ENCODE assay signal across 7 mouse cellular contexts in genomic region chr19:3323201-3323621, GRCm38 (mm10). TPM values are rescaled to one million over a fixed set of nuclear protein-coding genes. Genes with fewer than 3 reads are reported as not detected.
A peak's percentile ranks its signal among the peaks of the same experiment; 100 is the strongest.
DNase-seq lines count a peak whose midpoint lies in the region; ATAC-seq lines count a peak whose summit lies in the region.

No protein-coding gene starts in this region.

- peak; percentile 97 for DNase-seq in adrenal gland, adult 2 months
- DNase-seq in embryo, embryonic 10.5 days (ENCODE audit: low spot score), result peak; percentile 83
- DNase-seq in gastrocnemius, postnatal 14 days, result peak; percentile 91
- peak; percentile 84 for DNase-seq in limb, embryonic 11.5 days (ENCODE audit: low spot score)
- peak; percentile 86 for DNase-seq in spleen, adult 12 weeks (ENCODE audit: low spot score)

- H3K9ac ChIP-seq in limb, embryonic 11.5 days (ENCODE audit: low read length), result peak overlapping the region; percentile 51
- peak overlapping the region; percentile 51 for H3K9ac ChIP-seq in midbrain, embryonic 12.5 days (replicated peaks)

- H3K4me3 ChIP-seq in limb, embryonic 11.5 days (ENCODE audit: low read depth, low read length), result peak overlapping the region; percentile 53
- peak overlapping the region; percentile 53 for H3K4me3 ChIP-seq in midbrain, embryonic 12.5 days

- peak; percentile 57 for ATAC-seq in inflammation-experienced regulatory T-cells, adult 6 months
- peak; percentile 80 for ATAC-seq in limb, embryonic 11.5 days (ENCODE audit: insufficient number of reproducible peaks, low FRiP score, low TSS enrichment, low read depth)
- peak; percentile 86 for ATAC-seq in midbrain, embryonic 12.5 days (ENCODE audit: low FRiP score, low read depth)

- no peaks in the 10 kb centered on the region for H3K9me3 ChIP-seq in limb, embryonic 11.5 days (ENCODE audit: control insufficient read depth, low read length)
- H3K9me3 ChIP-seq in midbrain, embryonic 12.5 days, result no peaks in the 10 kb centered on the region

- H3K36me3 ChIP-seq in limb, embryonic 11.5 days (ENCODE audit: control insufficient read depth, insufficient read depth, low read length), result no peaks in the 10 kb centered on the region
- no peaks in the 10 kb centered on the region for H3K36me3 ChIP-seq in midbrain, embryonic 12.5 days

- WGBS in limb, embryonic 11.5 days, result 2% methylated on average over 47 of the region's 47 CpGs
- under 1% methylated on average over 47 of the region's 47 CpGs for WGBS in midbrain, embryonic 12.5 days

- intact Hi-C loops in gastrocnemius, postnatal 14 days (cut with DNase I; ENCODE audit: low total_unique reads), result no loop called here

- no peak overlapping the region for H3K27ac ChIP-seq in limb, embryonic 11.5 days (replicated peaks; ENCODE audit: low read depth, low read length)
- H3K27ac ChIP-seq in midbrain, embryonic 12.5 days (replicated peaks), result no peak overlapping the region

- H3K4me2 ChIP-seq in limb, embryonic 11.5 days (ENCODE audit: low read depth, severe bottlenecking), result peak overlapping the region; percentile 83
- peak overlapping the region; percentile 91 for H3K4me2 ChIP-seq in midbrain, embryonic 12.5 days (replicated peaks)

- 0 out of 2 replicates have a peak, but pooled peaks cover 5% of the 10 kb centered on the region for H3K4me1 ChIP-seq in limb, embryonic 11.5 days (ENCODE audit: control insufficient read depth, insufficient read depth, low read length)
- H3K4me1 ChIP-seq in midbrain, embryonic 12.5 days, result peaks cover 40% of the 10 kb centered on the region

- H3K27me3 ChIP-seq in limb, embryonic 11.5 days (ENCODE audit: control insufficient read depth, insufficient read depth, low read length), result peaks cover 9% of the 10 kb centered on the region
- peaks cover 53% of the 10 kb centered on the region for H3K27me3 ChIP-seq in midbrain, embryonic 12.5 days

RNA-seq across cellular contexts. Expression of gene Cpt1a, which starts 1.1 kb away (rescaled TPM):
- total RNA-seq in adrenal gland, adult 2 months (2021), result 100 to 1,000 TPM; 214 to 344 TPM
- 360 and 463 TPM in 2 replicates for polyA plus RNA-seq in adrenal gland, adult 2 months (2012; rRNA removed)
- total RNA-seq in gastrocnemius, postnatal 14 days (2021), result 10 to 100 TPM; 21.9 to 23.1 TPM
- polyA plus RNA-seq in inflammation-experienced regulatory T-cells, adult 6 months (2017; shearing (Covaris generic)), result 10 to 100 TPM; 19.7 to 29.2 (median 20.9) TPM
- polyA plus RNA-seq in limb, embryonic 11.5 days (2014; fragmentation: Nextera tagmentation; extraction: Ambion mirVana), result 10.6 and 10.8 TPM in 2 replicates
- polyA plus RNA-seq in midbrain, embryonic 12.5 days (2016; fragmentation: Nextera tagmentation; extraction: Ambion mirVana), result 13.0 and 13.3 TPM in 2 replicates

RNA-seq across cellular contexts. Expression of gene Ighmbp2, which starts 40.4 kb away (rescaled TPM):
- 1 to 10 TPM; 4.9 to 7.1 TPM for total RNA-seq in adrenal gland, adult 2 months (2021)
- 4.6 and 5.9 TPM in 2 replicates for polyA plus RNA-seq in adrenal gland, adult 2 months (2012; rRNA removed)
- 1 to 10 TPM; 3.6 to 4.0 TPM for total RNA-seq in gastrocnemius, postnatal 14 days (2021)
- 1 to 10 TPM; 4.2 to 5.8 (median 4.8) TPM for polyA plus RNA-seq in inflammation-experienced regulatory T-cells, adult 6 months (2017; shearing (Covaris generic))
- polyA plus RNA-seq in limb, embryonic 11.5 days (2014; fragmentation: Nextera tagmentation; extraction: Ambion mirVana), result 9.1 and 9.5 TPM in 2 replicates
- 10.8 and 13.0 TPM in 2 replicates for polyA plus RNA-seq in midbrain, embryonic 12.5 days (2016; fragmentation: Nextera tagmentation; extraction: Ambion mirVana)

RNA-seq across cellular contexts. Expression of gene Mrpl21, which starts 40.5 kb away (rescaled TPM):
- 10 to 100 TPM; 70.0 to 74.6 TPM for total RNA-seq in adrenal gland, adult 2 months (2021)
- polyA plus RNA-seq in adrenal gland, adult 2 months (2012; rRNA removed), result 56.4 and 65.9 TPM in 2 replicates
- 10 to 100 TPM; 65.2 to 69.9 TPM for total RNA-seq in gastrocnemius, postnatal 14 days (2021)
- 100 to 1,000 TPM; 106 to 127 (median 110) TPM for polyA plus RNA-seq in inflammation-experienced regulatory T-cells, adult 6 months (2017; shearing (Covaris generic))
- polyA plus RNA-seq in limb, embryonic 11.5 days (2014; fragmentation: Nextera tagmentation; extraction: Ambion mirVana), result 155 TPM in 2 replicates
- 113 and 117 TPM in 2 replicates for polyA plus RNA-seq in midbrain, embryonic 12.5 days (2016; fragmentation: Nextera tagmentation; extraction: Ambion mirVana)

Comparison
In these comparisons a context has a peak if more than half of its experiments do, and no peak if none do; other contexts are left out.
1. RNA of gene Cpt1a, which starts 1.1 kb away (polyA plus RNA-seq): 360 to 463 TPM in adrenal gland, adult 2 months; 19.7 to 29.2 TPM in inflammation-experienced regulatory T-cells, adult 6 months, 13.0 to 13.3 TPM in midbrain, embryonic 12.5 days and 10.6 to 10.8 TPM in limb, embryonic 11.5 days; every median in the first group is over 10 times any median in the second.
2. Peak in every context shown above with its lines, with median percentiles within 50 percentile points of each other: DNase-seq and ATAC-seq.